Comparison of ENCODE assay signal across 15 mouse cellular contexts in the genomic region with DNA sequence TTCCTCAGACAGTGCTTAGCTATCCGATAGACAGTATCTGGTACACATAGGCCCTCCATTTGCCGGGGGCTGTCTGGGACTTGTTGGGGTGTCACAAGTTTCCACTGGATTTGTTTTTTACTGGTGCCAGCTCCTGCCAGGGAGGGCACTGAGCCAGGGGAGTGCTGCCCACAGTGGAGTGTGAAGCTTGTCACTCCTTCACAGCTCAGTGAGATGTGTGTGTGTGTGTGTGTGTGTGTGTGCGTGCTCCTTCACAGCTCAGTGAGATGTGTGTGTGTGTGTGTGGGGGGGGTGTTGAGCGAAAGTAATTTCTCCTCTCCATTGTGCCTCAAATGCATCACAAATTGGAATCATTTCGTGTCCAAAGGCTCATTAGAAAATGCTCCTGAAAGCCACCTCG.
DNase-seq lines count a peak whose midpoint lies in the region; ATAC-seq lines count a peak whose summit lies in the region.
"Had no signal": no experiment of that assay in that cellular context is flagged by ENCODE, and none has a peak within 500 bp of the region (broad histone marks: within the 10 kb centered on the region; RNA-seq: fewer than 3 reads in every experiment).

No protein-coding gene starts in this region.

- no peak for ATAC-seq in intestine, embryonic 14.5 days (replicated peaks; ENCODE audit: low FRiP score, low TSS enrichment, low read depth)
- no peak for ATAC-seq in intestine, embryonic 16.5 days
- ATAC-seq: hindbrain, postnatal 0 days had no signal

- DNase-seq in intestine, embryonic 14.5 days (ENCODE audit: low spot score), result peak; percentile 42
- peak; percentile 22 to 45 for DNase-seq in frontal cortex, postnatal 10 days (ENCODE audit: low spot score in 2 of 2)
- peak; percentile 25 to 60 for DNase-seq in left cerebral cortex, adult 8-10 months (ENCODE audit: low spot score in 2 of 2)
- peak; percentile 41 for DNase-seq in right cerebral cortex, postnatal 25 days
- no peak for DNase-seq in adrenal gland, adult 8-10 months
- no peak for DNase-seq in lung, postnatal 10 days
- DNase-seq: heart, postnatal 14 days; lung, adult 2 months; retina, postnatal 1 day; thymus, adult 2 months had no signal

- H3K4me1 ChIP-seq in intestine, embryonic 14.5 days (replicated peaks; ENCODE audit: control insufficient read depth, insufficient read depth, low read length), result peaks cover 15% of the 10 kb centered on the region
- H3K4me1 ChIP-seq in intestine, embryonic 16.5 days (ENCODE audit: control insufficient read depth, insufficient read depth, low read length), result peaks cover 13% of the 10 kb centered on the region

- no peaks in the 10 kb centered on the region for H3K36me3 ChIP-seq in intestine, embryonic 14.5 days (ENCODE audit: control insufficient read depth, insufficient read depth, low read length)
- no peaks in the 10 kb centered on the region for H3K36me3 ChIP-seq in intestine, embryonic 16.5 days (ENCODE audit: control insufficient read depth, insufficient read depth, low read length)
- H3K36me3 ChIP-seq: kidney, embryonic 15.5 days; limb, embryonic 15.5 days; neural tube, embryonic 13.5 days had no signal

- H3K27me3 ChIP-seq in intestine, embryonic 14.5 days (replicated peaks; ENCODE audit: control insufficient read depth, insufficient read depth, low read length), result no peaks in the 10 kb centered on the region
- no peaks in the 10 kb centered on the region for H3K27me3 ChIP-seq in intestine, embryonic 16.5 days (replicated peaks; ENCODE audit: control insufficient read depth, insufficient read depth, low read length)
- H3K27me3 ChIP-seq: kidney, embryonic 15.5 days; limb, embryonic 15.5 days; neural tube, embryonic 13.5 days had no signal

- no peak overlapping the region for H3K4me2 ChIP-seq in intestine, embryonic 14.5 days (ENCODE audit: low read length)
- H3K4me2 ChIP-seq in intestine, embryonic 16.5 days (ENCODE audit: low read depth, low read length), result no peak overlapping the region
- H3K4me2 ChIP-seq: kidney, embryonic 15.5 days; limb, embryonic 15.5 days; neural tube, embryonic 13.5 days had no signal

- H3K9me3 ChIP-seq in intestine, embryonic 14.5 days (ENCODE audit: control insufficient read depth, low read length), result no peaks in the 10 kb centered on the region
- H3K9me3 ChIP-seq in intestine, embryonic 16.5 days (ENCODE audit: control insufficient read depth, low read length), result no peaks in the 10 kb centered on the region
- H3K9me3 ChIP-seq: kidney, embryonic 15.5 days; limb, embryonic 15.5 days; neural tube, embryonic 13.5 days had no signal

- H3K4me3 ChIP-seq in intestine, embryonic 14.5 days (ENCODE audit: low read depth, low read length), result no peak overlapping the region
- no peak overlapping the region for H3K4me3 ChIP-seq in intestine, embryonic 16.5 days (ENCODE audit: low read length)
- H3K4me3 ChIP-seq: kidney, embryonic 15.5 days; limb, embryonic 15.5 days; neural tube, embryonic 13.5 days had no signal

- no peak overlapping the region for H3K9ac ChIP-seq in intestine, embryonic 14.5 days (ENCODE audit: low read length)
- H3K9ac ChIP-seq in intestine, embryonic 16.5 days (ENCODE audit: low read depth, low read length), result no peak overlapping the region
- H3K9ac ChIP-seq: kidney, embryonic 15.5 days; limb, embryonic 15.5 days; neural tube, embryonic 13.5 days had no signal

- 91% methylated on average over 6 of the region's 6 CpGs for WGBS in intestine, embryonic 14.5 days
- whole genome bisulfite sequencing in intestine, embryonic 16.5 days, result 91% methylated on average over 6 of the region's 6 CpGs

- H3K27ac ChIP-seq in intestine, embryonic 14.5 days (ENCODE audit: low read depth), result no peak overlapping the region
- H3K27ac ChIP-seq in intestine, embryonic 16.5 days (ENCODE audit: low read length), result no peak overlapping the region
- H3K27ac ChIP-seq: hindbrain, postnatal 0 days; kidney, embryonic 15.5 days; limb, embryonic 15.5 days; neural tube, embryonic 13.5 days had no signal

Comparison
In these comparisons a context has a peak if more than half of its experiments do, and no peak if none do; other contexts are left out.
1. DNase-seq: peak in intestine, embryonic 14.5 days (single experiment), frontal cortex, postnatal 10 days (2 of 2), left cerebral cortex, adult 8-10 months (2 of 2) and right cerebral cortex, postnatal 25 days (single experiment); none in adrenal gland, adult 8-10 months (single experiment) and lung, postnatal 10 days (single experiment).